Mouse (Mus musculus): Measurements from ENCODE around the gene Gm9736. TPM values are rescaled to one million over a fixed set of nuclear protein-coding genes. Genes with fewer than 3 reads are reported as not detected.
A peak's percentile ranks its signal among the peaks of the same experiment; 100 is the strongest.
"Not testable (repeated sequence)": the region's sequence is repeated elsewhere in the genome, so short reads cannot be mapped to it uniquely, and the experiment has no call there.

The Gm9736 gene
- polyA plus RNA-seq, 1 experiment: not detected

GRCm38 (mm10) chr10:77769727-77770126 is 18.6 kb upstream of the Gm9736 start:
- Histone ChIP-seq H3K36me3 (replicated peaks; ENCODE audit: low read length) (no peaks in the 10 kb centered on the region), H3K4me1 (no peaks in the 10 kb centered on the region), H3K27me3 (replicated peaks) (peaks cover 8% of the 10 kb centered on the region), H3K9me3 (no peaks in the 10 kb centered on the region), H3K4me3 (replicated peaks) (no peak overlapping the region)
- TF ChIP-seq GATA1 (IDR thresholded peaks at IDR 0.05; ENCODE audit: borderline replicate concordance, low read length) (no peak), FLI1 (IDR thresholded peaks at IDR 0.05; ENCODE audit: low read length) (no peak)

DNA sequence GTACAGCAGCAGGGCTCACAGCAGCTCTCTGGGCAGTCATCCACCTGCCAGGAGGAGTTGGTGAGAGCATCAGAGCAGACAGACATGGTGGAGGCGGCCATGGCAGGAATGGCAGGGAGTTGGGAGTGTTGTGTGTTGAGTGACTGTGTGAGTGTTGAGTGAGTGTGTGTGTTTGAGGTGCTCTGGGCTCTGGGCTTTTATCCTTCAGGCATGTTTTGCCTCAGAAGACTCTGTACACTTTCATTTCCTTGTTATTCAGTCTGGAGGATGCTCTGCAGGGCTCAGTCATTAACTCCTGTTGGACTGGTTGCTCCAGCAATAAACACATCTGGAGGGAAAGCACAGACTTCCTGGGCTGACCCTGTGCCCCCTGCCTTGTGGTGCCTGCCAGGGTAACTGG is 8.4 kb upstream of the Gm9736 start, which contains the start of gene Gm3233:
TSS of gene Gm3233 (minus strand) at position 101 of the 400 bp plus-strand sequence.
- H3K9me3 ChIP-seq; H3K36me3 ChIP-seq (replicated peaks; ENCODE audit: low read length); H3K4me1 ChIP-seq; H3K4me3 ChIP-seq (replicated peaks): not testable (repeated sequence)
- peaks cover 11% of the 10 kb centered on the region for H3K27me3 ChIP-seq (replicated peaks)

- TF ChIP-seq GATA1 (IDR thresholded peaks at IDR 0.05; ENCODE audit: borderline replicate concordance, low read length): no peak
- TF ChIP-seq FLI1 (IDR thresholded peaks at IDR 0.05; ENCODE audit: low read length): no peak
- Histone ChIP-seq H3K9me3 (peaks cover 10% of the 10 kb centered on the region), H3K27me3 (replicated peaks) (peaks cover 24% of the 10 kb centered on the region), H3K4me3 (replicated peaks) (no peak overlapping the region), H3K36me3 (replicated peaks; ENCODE audit: low read length) (no peaks in the 10 kb centered on the region), H3K4me1 (peaks cover 5% of the 10 kb centered on the region; the same call in 1 of the 2 replicates)
These were observed 2.3 kb upstream of the Gm9736 start for GRCm38 (mm10) chr10:77753448-77753847.

- peaks cover 25% of the 10 kb centered on the region for H3K27me3 ChIP-seq (replicated peaks)
- H3K4me3 ChIP-seq (replicated peaks); H3K4me1 ChIP-seq; H3K36me3 ChIP-seq (replicated peaks; ENCODE audit: low read length): not testable (repeated sequence)
- peaks cover 21% of the 10 kb centered on the region for H3K9me3 ChIP-seq
These were observed 1.2 kb upstream of the Gm9736 start for GRCm38 (mm10) chr10:77752312-77752711.

- Histone ChIP-seq H3K27me3 (replicated peaks) (peaks cover 28% of the 10 kb centered on the region), H3K4me3 (replicated peaks) (peak overlapping the region; percentile 50), H3K9me3 (peaks cover 34% of the 10 kb centered on the region)
- not testable (repeated sequence) for H3K36me3 ChIP-seq (replicated peaks; ENCODE audit: low read length); H3K4me1 ChIP-seq
These were observed 468 bp downstream of the Gm9736 start for GRCm38 (mm10) chr10:77750686-77751085.

GRCm38 (mm10) chr10:77741924-77742688 is 9.0 kb downstream of the Gm9736 start, which contains the start of gene Gm18596:
Gene Gm18596 (minus strand): TSS chr10:77742638.
- not testable (repeated sequence) for H3K4me3 ChIP-seq (replicated peaks); H3K4me1 ChIP-seq; H3K36me3 ChIP-seq (replicated peaks; ENCODE audit: low read length)
- peaks cover 11% of the 10 kb centered on the region for H3K9me3 ChIP-seq
- H3K27me3 ChIP-seq (replicated peaks): peaks cover 41% of the 10 kb centered on the region

GRCm38 (mm10) chr10:77738929-77739328 is 12.2 kb downstream of the Gm9736 start:
- H3K4me3 ChIP-seq (replicated peaks): no peak overlapping the region
- H3K9me3 ChIP-seq: peaks cover 9% of the 10 kb centered on the region
- peaks cover 3% of the 10 kb centered on the region; the same call in 1 of the 2 replicates for H3K4me1 ChIP-seq
- TF ChIP-seq FLI1 (IDR thresholded peaks at IDR 0.05; ENCODE audit: low read length): no peak
- TF ChIP-seq GATA1 (IDR thresholded peaks at IDR 0.05; ENCODE audit: borderline replicate concordance, low read length): no peak
- peaks cover 47% of the 10 kb centered on the region for H3K27me3 ChIP-seq (replicated peaks)
- no peaks in the 10 kb centered on the region for H3K36me3 ChIP-seq (replicated peaks; ENCODE audit: low read length)

GRCm38 (mm10) chr10:77735928-77736327 is 15.2 kb downstream of the Gm9736 start:
- Histone ChIP-seq H3K27me3 (replicated peaks) (peaks cover 39% of the 10 kb centered on the region), H3K4me3 (replicated peaks) (no peak overlapping the region), H3K36me3 (replicated peaks; ENCODE audit: low read length) (no peaks in the 10 kb centered on the region), H3K9me3 (peaks cover 11% of the 10 kb centered on the region), H3K4me1 (peaks cover 9% of the 10 kb centered on the region)
- TF ChIP-seq GATA1 (IDR thresholded peaks at IDR 0.05; ENCODE audit: borderline replicate concordance, low read length) (no peak), FLI1 (IDR thresholded peaks at IDR 0.05; ENCODE audit: low read length) (no peak)

DNA sequence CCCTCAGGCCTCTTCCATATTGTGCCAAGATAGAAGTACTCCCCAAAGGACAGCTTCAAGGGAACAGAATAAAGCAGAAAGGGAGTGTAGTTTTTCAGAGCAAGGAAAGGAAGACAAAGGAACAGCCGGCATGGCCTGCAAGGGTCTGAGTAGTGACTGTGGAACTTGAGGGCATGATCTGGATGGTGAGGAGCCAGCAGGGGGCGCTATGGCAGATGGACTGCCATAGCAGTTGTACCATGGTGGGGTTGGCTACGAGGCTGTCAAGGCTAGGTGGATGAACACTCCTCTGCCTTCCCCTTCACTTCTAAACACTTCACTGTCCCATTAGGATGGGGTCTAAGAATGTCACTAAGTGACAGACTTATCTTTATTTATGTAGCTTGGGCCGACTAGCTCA is 21.9 kb downstream of the Gm9736 start:
- Histone ChIP-seq H3K4me1 (peaks cover 5% of the 10 kb centered on the region), H3K27me3 (replicated peaks) (peaks cover 29% of the 10 kb centered on the region), H3K4me3 (replicated peaks) (no peak overlapping the region), H3K36me3 (replicated peaks; ENCODE audit: low read length) (no peaks in the 10 kb centered on the region), H3K9me3 (peaks cover 4% of the 10 kb centered on the region; the same call in 1 of the 2 replicates)
- TF ChIP-seq GATA1 (IDR thresholded peaks at IDR 0.05; ENCODE audit: borderline replicate concordance, low read length) (no peak), FLI1 (IDR thresholded peaks at IDR 0.05; ENCODE audit: low read length) (no peak)

GRCm38 (mm10) chr10:77728280-77728679 is 22.9 kb downstream of the Gm9736 start:
- H3K4me1 ChIP-seq: peaks cover 5% of the 10 kb centered on the region
- no peaks in the 10 kb centered on the region for H3K36me3 ChIP-seq (replicated peaks; ENCODE audit: low read length)
- no peak overlapping the region for H3K4me3 ChIP-seq (replicated peaks)
- TF ChIP-seq GATA1 (IDR thresholded peaks at IDR 0.05; ENCODE audit: borderline replicate concordance, low read length) (no peak), FLI1 (IDR thresholded peaks at IDR 0.05; ENCODE audit: low read length) (no peak)
- no peaks in the 10 kb centered on the region for H3K9me3 ChIP-seq
- H3K27me3 ChIP-seq (replicated peaks): peaks cover 35% of the 10 kb centered on the region

GRCm38 (mm10) chr10:77726186-77726585 is 25.0 kb downstream of the Gm9736 start, which contains the start of gene Gm10100:
Gene Gm10100 (plus strand): TSS chr10:77726486.
- peaks cover 26% of the 10 kb centered on the region for H3K27me3 ChIP-seq (replicated peaks)

More at GRCm38 (mm10) chr10:77726186-77726585, 25.0 kb downstream of the Gm9736 start, which contains the start of gene Gm10100:
- Histone ChIP-seq H3K4me3 (replicated peaks) (no peak within 1 kb of the TSS), H3K36me3 (replicated peaks; ENCODE audit: low read length) (no peaks in the 10 kb centered on the region), H3K4me1 (peaks cover 2% of the 10 kb centered on the region), H3K9me3 (no peaks in the 10 kb centered on the region)
- TF ChIP-seq GATA1 (IDR thresholded peaks at IDR 0.05; ENCODE audit: borderline replicate concordance, low read length) (no peak), FLI1 (IDR thresholded peaks at IDR 0.05; ENCODE audit: low read length) (no peak)

Measured in megakaryocyte, embryonic 14.5 days (primary cell).